Mouse (Mus musculus) hindbrain, embryonic 11.5 days (tissue): ENCODE results near the gene Epb41l1. TPM values are rescaled to one million over a fixed set of nuclear protein-coding genes. Genes with fewer than 3 reads are reported as not detected.

Experiments used
- ATAC-seq: fragments of 200-750 bp; cut with Nextera tagmentation; 2 replicates; pipeline ENCODE4 v1.8.0; 2017; ENCODE audit warnings: mild to moderate bottlenecking, moderate TSS enrichment, moderate library complexity; ENCODE audit not compliant: low FRiP score
- DNase-seq: peaks from one replicate; pipeline ENCODE4 v3.0.0-alpha.2; 2015; ENCODE audit warnings: low spot score
- H3K27ac ChIP-seq: fragments of 300-500 bp; sonication (generic); 2 replicates; pipeline ENCODE4 v1.5.1; 2014; ENCODE audit warnings: mild to moderate bottlenecking, low read depth, low read length
- H3K27me3 ChIP-seq: fragments of 300-500 bp; sonication (generic); 2 replicates; pipeline ENCODE4 v1.6.1; 2014; ENCODE audit warnings: mild to moderate bottlenecking, low read length, moderate library complexity, mixed read lengths; ENCODE audit not compliant: control insufficient read depth, insufficient read depth
- H3K36me3 ChIP-seq: fragments of 300-500 bp; sonication (generic); 2 replicates; pipeline ENCODE4 v1.6.1; 2014; ENCODE audit warnings: mild to moderate bottlenecking, low read length, moderate library complexity, mixed read lengths; ENCODE audit not compliant: control insufficient read depth, insufficient read depth
- H3K4me1 ChIP-seq: fragments of 300-500 bp; sonication (generic); replicated peaks from 2 replicates; pipeline ENCODE4 v1.6.1; 2014; ENCODE audit warnings: low read length, mixed read lengths; ENCODE audit not compliant: control insufficient read depth, insufficient read depth
- H3K4me2 ChIP-seq: fragments of 300-500 bp; sonication (generic); replicated peaks from 2 replicates; pipeline ENCODE4 v1.6.1; 2014; ENCODE audit warnings: mild to moderate bottlenecking, low read depth, low read length
- H3K4me3 ChIP-seq: fragments of 300-500 bp; sonication (generic); 2 replicates; pipeline ENCODE4 v1.5.1; 2014; ENCODE audit warnings: low read depth, low read length
- H3K9ac ChIP-seq: fragments of 300-500 bp; sonication (generic); 2 replicates; pipeline ENCODE4 v1.6.1; 2014; ENCODE audit warnings: low read depth, low read length
- H3K9me3 ChIP-seq: fragments of 300-500 bp; sonication (generic); 2 replicates; pipeline ENCODE4 v1.6.1; 2016; ENCODE audit warnings: low read length; ENCODE audit not compliant: control insufficient read depth
- WGBS: fragments of 180-500 bp; shearing (Covaris S2); extraction: QIAGEN DNeasy Blood & Tissue Kit; methylation state at CpG from one replicate; pipeline ENCODE4 v1.1.7; 2014; 5-methylcytosine and 5-hydroxymethylcytosine counted together
- polyA plus RNA-seq: library from polyadenylated mRNA; unstranded; fragments of >200 nt; fragmentation: Nextera tagmentation; extraction: Ambion mirVana; gene quantifications from 2 replicates; pipeline ENCODE4 v1.2.1, GENCODE M21; 2014

Epb41l1 gene
- polyA plus RNA-seq, 1 experiment from 2014 or later: 5.0 TPM

DNA sequence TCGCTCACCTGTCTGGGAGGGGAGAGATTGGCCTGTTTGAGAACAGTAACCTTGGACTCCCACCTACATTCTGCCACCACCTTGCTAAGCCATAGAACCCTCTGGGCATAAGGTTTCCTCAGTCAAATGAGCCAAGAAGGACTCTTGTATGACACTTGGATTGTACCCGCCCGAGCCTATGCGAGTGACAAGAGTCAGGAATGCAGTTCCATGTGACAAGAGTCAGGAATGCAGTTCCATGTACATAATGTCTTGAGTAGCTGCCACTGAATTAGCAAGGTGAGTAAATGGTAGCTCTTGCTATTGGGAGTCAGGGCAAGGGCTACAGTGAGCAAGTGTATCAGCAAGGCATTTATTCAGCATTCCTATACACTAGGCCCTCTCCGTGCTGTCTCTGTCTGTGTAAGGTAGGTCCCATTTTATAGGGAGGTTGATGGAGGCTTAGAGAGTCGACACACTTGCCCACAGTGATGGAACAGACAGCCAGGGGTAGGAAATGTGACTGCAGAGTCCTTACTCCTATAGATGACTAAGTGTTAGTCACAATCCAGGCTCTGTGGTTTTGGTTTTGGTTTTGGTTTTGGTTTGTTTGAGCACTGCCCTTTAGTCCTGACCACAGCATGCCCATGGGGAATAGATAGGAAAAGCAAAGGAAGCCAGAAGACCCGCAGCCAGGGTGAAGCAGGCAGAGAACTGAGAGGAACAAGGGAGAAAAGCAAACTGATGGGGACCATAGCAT is 118.3 kb downstream of the Epb41l1 start:
- H3K4me1 ChIP-seq: no peaks in the 10 kb centered on the region
- H3K27me3 ChIP-seq: no peaks in the 10 kb centered on the region
- no peak overlapping the region for H3K9ac ChIP-seq
- no peak overlapping the region for H3K27ac ChIP-seq
- 89% methylated on average over 7 of the region's 7 CpGs for WGBS
- H3K4me3 ChIP-seq: no peak overlapping the region
- no peak for ATAC-seq
- no peaks in the 10 kb centered on the region for H3K36me3 ChIP-seq
- DNase-seq: no peak
- H3K9me3 ChIP-seq: no peaks in the 10 kb centered on the region
- H3K4me2 ChIP-seq: no peak overlapping the region

DNA sequence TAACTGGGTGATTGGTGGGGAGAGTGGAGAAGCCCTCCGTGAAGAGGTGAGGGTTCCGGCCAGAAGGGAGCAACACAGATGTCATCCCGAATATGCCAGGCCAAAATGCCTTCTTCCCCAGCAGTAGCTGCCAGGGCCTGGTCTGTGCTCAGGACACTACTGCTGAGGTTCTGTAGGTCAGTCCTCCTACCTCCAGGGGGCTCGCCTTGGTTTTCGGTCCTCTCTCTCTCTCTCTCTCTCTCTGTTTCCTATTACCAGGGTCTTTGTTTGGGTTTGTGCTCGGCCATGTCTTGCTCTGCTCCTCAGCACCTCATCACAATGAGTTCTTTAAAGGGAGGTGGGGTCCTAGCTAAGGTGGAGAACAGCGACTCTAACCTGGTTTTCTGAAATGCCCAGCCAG is 120.3 kb downstream of the Epb41l1 start:
- H3K4me3 ChIP-seq: no peak overlapping the region
- H3K9me3 ChIP-seq: no peaks in the 10 kb centered on the region
- no peak for ATAC-seq
- no peak overlapping the region for H3K9ac ChIP-seq
- WGBS: 85% methylated on average over 7 of the region's 7 CpGs
- H3K27ac ChIP-seq: no peak overlapping the region
- H3K27me3 ChIP-seq: no peaks in the 10 kb centered on the region
- H3K4me1 ChIP-seq: no peaks in the 10 kb centered on the region
- no peaks in the 10 kb centered on the region for H3K36me3 ChIP-seq
- no peak overlapping the region for H3K4me2 ChIP-seq
- no peak for DNase-seq

DNA sequence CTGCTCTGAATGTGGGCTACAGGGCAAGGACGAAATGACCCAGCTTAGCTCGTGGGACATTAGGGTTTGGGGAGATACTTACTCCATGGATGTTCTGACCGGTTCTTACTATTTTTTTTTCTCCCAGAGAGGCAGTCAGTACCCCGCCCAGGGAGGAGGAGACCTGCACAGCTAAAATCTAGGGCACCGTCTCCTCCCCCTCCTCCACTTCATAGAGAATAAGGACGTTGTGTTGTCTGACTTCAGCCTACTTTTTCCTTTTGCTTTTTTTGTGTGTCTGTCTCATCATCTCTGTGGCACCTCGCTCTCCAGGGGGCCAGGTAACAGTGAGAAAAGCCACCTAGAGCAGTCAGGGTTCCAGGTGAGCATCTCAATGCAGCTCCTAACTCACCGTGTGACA is 121.7 kb downstream of the Epb41l1 start:
- Histone ChIP-seq H3K4me2 (no peak overlapping the region), H3K36me3 (no peaks in the 10 kb centered on the region), H3K4me3 (no peak overlapping the region), H3K4me1 (no peaks in the 10 kb centered on the region), H3K9ac (no peak overlapping the region), H3K27ac (no peak overlapping the region), H3K27me3 (no peaks in the 10 kb centered on the region), H3K9me3 (no peaks in the 10 kb centered on the region)
- WGBS: 80% methylated on average over 8 of the region's 8 CpGs
- ATAC-seq: no peak
- DNase-seq: no peak

DNA sequence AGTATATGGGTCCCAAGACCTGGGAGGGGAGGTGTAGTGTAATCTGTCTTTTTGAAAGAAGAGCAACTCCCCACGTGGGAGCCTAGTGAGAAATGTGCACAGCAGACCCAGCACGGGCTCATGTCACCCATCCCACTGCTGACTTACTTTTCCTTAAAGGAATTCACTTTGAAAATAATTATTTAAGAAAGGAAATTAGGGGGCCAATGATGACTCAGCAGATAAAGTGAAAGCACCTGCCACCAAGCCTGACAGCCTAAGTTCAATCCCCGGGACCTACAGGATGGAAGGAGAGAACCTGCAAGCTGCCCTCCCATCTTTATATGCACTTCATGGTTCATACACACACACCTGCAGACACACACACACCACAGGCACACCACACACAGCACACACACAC is 123.1 kb downstream of the Epb41l1 start:
- H3K4me1 ChIP-seq: peaks cover 3% of the 10 kb centered on the region; the same call in 1 of the 2 replicates
- no peak for DNase-seq
- H3K9ac ChIP-seq: no peak overlapping the region
- 78% methylated on average over 3 of the region's 3 CpGs for WGBS
- H3K27ac ChIP-seq: no peak overlapping the region
- H3K4me2 ChIP-seq: no peak overlapping the region
- H3K27me3 ChIP-seq: no peaks in the 10 kb centered on the region
- no peak for ATAC-seq
- H3K9me3 ChIP-seq: no peaks in the 10 kb centered on the region
- H3K4me3 ChIP-seq: no peak overlapping the region
- no peaks in the 10 kb centered on the region for H3K36me3 ChIP-seq

DNA sequence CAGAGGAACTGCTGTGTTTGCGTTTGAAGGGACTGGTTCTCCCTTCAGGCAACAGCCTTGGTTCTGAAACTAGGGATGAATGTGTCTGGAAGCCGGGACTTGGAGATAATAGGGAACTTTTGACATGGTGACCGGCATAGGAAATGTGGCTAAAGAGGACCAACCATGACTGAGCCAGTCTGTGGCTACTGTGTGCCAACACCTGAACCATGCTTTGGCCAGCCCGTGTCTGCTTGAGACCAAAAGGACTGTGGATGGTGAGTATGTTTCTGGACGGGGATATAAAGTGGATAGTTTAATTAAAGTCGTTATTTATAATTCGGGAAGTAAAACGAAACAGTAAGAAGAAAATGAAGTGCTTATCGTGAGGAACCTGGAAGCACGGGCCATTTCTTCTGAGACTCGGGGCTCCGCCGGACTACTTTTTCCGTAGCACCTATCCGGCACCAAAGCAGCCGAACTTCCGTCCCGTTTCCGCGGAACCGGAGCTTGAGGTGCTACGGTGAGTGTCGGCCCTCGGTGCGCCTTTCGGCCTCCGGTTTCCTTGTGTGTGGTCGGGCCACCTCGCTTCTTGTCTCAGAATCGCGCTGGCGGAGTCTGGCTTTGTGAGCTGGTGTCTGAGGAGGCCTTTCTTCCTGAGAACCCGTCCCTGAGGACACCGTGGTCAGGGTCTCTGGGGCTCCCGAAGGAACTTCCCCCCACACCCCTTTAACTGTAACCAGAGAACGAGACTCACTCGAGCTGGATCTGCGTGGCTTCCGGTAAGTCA is 126.6 kb downstream of the Epb41l1 start, which contains the start of gene Aar2:
Gene Aar2 (plus strand): TSS at position 462 of the 769 bp plus-strand sequence.
- WGBS: 7% methylated on average over 39 of the region's 39 CpGs
- H3K27me3 ChIP-seq: no peaks in the 10 kb centered on the region
- H3K9ac ChIP-seq: peak within 1 kb of the TSS; percentile 66
- no peak within 1 kb of the TSS for H3K27ac ChIP-seq
- ATAC-seq: no peak
- peak within 1 kb of the TSS; percentile 74 for H3K4me3 ChIP-seq
- H3K36me3 ChIP-seq: no peaks in the 10 kb centered on the region
- peak within 1 kb of the TSS; percentile 65 for H3K4me2 ChIP-seq
- H3K9me3 ChIP-seq: no peaks in the 10 kb centered on the region
- H3K4me1 ChIP-seq: peaks cover 3% of the 10 kb centered on the region; the same call in 1 of the 2 replicates
- peak; percentile 90 for DNase-seq

DNA sequence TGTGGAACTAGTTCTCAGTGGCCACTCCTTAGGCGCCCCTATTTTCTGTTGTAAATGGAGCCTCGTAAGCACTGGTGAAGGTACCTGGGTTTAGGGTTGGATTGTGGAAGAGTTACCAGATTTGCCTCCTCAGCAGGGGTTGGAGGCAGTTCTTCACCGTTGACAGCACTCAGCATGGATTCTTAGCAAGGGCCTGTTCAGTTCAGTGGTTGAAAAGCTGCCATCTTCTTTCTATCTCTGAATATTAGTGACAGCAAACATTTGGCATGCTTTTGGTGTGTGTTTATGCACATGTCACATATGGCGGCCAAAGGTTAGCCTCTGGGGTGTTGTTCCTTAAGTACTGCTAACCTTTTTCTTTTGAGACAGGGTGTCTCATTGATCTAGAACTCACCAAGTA is 131.7 kb downstream of the Epb41l1 start:
- H3K9me3 ChIP-seq: no peaks in the 10 kb centered on the region
- ATAC-seq: no peak
- no peak overlapping the region for H3K9ac ChIP-seq
- no peaks in the 10 kb centered on the region for H3K27me3 ChIP-seq
- 90% methylated on average over 4 of the region's 4 CpGs for WGBS
- H3K27ac ChIP-seq: no peak overlapping the region
- H3K36me3 ChIP-seq: no peaks in the 10 kb centered on the region
- no peak overlapping the region for H3K4me3 ChIP-seq
- H3K4me2 ChIP-seq: no peak overlapping the region
- DNase-seq: no peak
- peaks cover 3% of the 10 kb centered on the region; the same call in 1 of the 2 replicates for H3K4me1 ChIP-seq

DNA sequence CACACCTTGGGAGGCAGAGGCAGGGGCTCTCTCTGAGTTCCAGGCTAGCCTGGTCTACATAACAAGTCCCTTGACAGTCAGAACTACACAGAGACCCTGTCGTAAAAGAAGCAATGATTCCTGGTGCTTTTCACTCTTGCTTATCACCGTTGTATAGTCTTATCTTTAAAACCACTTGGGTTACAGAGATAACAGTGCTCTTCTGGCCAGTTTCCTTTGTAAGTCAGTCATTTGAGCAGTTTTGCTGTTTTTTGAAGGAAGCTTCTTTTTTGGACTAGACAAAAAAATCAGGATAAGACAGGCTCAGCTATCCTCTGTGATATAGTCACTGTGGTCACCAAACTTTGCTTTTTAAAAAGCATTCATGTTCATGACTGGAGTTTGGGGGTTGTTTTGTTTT is 141.1 kb downstream of the Epb41l1 start:
- ATAC-seq: no peak
- H3K27ac ChIP-seq: no peak overlapping the region
- H3K4me3 ChIP-seq: no peak overlapping the region
- 87% methylated on average over 2 of the region's 2 CpGs for WGBS
- 0 out of 2 replicates have a peak, but pooled peaks cover 4% of the 10 kb centered on the region for H3K36me3 ChIP-seq
- H3K9me3 ChIP-seq: no peaks in the 10 kb centered on the region
- no peak for DNase-seq
- no peaks in the 10 kb centered on the region for H3K27me3 ChIP-seq
- H3K4me2 ChIP-seq: no peak overlapping the region
- H3K9ac ChIP-seq: no peak overlapping the region
- no peaks in the 10 kb centered on the region for H3K4me1 ChIP-seq

DNA sequence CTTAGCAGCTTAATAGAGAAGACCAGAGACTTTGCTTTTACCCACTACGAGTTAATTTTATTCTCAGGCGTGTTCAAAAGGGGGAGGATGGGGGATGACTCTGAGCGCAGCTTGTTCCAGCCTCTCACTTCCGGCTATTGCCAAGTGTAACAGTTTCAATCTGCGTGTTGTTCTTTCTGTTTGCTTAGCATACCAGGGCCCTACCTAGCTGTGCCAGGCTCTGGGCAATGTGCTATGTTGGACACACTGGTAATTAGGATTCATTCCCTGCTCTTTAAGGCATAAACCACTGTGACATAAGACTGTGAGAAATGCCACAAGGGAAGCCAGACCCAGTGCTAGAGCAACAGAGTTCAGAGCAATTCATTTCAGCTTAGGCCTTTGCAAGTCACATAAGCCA is 142.8 kb downstream of the Epb41l1 start:
- Histone ChIP-seq H3K4me3 (no peak overlapping the region), H3K27me3 (no peaks in the 10 kb centered on the region), H3K9ac (no peak overlapping the region), H3K4me2 (no peak overlapping the region), H3K36me3 (peaks cover 9% of the 10 kb centered on the region; the same call in 1 of the 2 replicates), H3K4me1 (no peaks in the 10 kb centered on the region), H3K9me3 (no peaks in the 10 kb centered on the region), H3K27ac (no peak overlapping the region)
- ATAC-seq (no peak), DNase-seq (no peak)
- WGBS: 92% methylated on average over 5 of the region's 5 CpGs
